Mouse (Mus musculus) adrenal gland, postnatal 4 days (tissue): ENCODE results near the gene Vps13d. TPM values are rescaled to one million over a fixed set of nuclear protein-coding genes. Genes with fewer than 3 reads are reported as not detected.
A peak's percentile ranks its signal among the peaks of the same experiment; 100 is the strongest.

ENCODE experiments used
- DNase-seq, 2 experiments: peaks; one replicate each; pipeline ENCODE4 v3.0.0; 2021 to 2022; ENCODE audit warnings: low spot score in 2 of 2, mixed read lengths in 2 of 2
- total RNA-seq, 2 experiments: library from RNA; stranded (reverse); gene quantifications; 2 replicates each; pipeline ENCODE4 v1.2.3; 2021

Gene Vps13d
- total RNA-seq, 2 experiments from 2014 or later: 58.4 to 59.0 TPM

- no peak for DNase-seq
Measured at GRCm38 (mm10) chr4:145013187-145013586, 181.6 kb downstream of the Vps13d start.

DNA sequence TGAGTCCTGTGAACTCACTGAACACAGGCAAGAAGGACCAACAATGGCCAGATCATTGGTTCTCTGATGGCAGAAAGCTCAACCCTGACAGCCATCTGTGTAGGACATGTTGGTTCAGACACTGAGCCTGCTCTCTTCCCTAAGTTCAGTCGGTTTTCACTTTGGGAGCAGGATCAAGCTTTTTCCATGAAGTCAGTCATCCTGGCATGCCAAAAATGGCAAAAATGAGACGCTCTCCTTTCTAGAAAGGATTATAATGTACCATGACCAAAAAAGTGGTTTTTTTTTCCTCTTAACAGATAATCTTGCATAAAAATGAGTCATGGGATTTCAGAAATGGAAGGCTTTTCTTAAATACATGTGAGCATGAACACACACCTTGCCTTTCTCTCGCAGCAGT is 183.6 kb downstream of the Vps13d start:
- no peak for DNase-seq

DNA sequence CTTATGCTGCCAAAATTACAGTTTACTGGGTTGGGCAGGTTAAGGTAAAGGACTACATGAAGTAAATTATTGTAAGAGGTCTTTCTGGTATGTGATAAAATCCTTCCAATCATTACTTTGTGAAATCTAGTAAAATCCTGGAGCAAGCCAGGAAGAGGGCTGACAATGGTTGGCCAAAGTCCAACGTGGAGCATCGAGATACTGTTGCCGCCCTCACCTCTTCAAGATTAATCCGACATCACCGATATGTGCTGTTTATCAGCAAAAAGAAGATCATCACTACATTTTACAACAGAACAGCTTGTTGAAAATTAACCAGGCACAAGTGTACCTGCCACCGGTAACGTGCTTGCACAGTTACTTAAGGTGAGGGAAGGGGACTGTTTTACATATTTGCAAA is 184.9 kb downstream of the Vps13d start:
- DNase-seq: no peak

DNA sequence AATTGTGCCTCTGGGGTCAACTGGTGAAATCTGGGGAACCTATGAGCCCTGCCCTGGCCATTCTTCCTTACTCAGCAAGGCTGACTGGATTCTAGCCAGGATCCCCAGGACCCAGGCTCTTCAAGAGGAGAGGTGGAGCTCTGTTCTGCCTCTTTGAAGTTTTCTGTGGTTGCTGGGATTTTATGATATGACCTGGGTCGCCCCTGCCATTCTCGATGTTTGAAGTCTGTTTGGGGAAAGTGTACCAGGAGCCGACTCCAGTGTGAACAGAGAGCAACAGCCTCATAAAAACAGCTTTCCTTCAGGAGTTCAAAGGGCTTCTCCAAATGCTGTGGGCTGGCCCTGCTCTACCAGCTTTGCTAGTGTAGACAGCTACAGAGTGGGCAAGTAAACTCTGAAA is 185.4 kb downstream of the Vps13d start:
- no peak for DNase-seq

DNA sequence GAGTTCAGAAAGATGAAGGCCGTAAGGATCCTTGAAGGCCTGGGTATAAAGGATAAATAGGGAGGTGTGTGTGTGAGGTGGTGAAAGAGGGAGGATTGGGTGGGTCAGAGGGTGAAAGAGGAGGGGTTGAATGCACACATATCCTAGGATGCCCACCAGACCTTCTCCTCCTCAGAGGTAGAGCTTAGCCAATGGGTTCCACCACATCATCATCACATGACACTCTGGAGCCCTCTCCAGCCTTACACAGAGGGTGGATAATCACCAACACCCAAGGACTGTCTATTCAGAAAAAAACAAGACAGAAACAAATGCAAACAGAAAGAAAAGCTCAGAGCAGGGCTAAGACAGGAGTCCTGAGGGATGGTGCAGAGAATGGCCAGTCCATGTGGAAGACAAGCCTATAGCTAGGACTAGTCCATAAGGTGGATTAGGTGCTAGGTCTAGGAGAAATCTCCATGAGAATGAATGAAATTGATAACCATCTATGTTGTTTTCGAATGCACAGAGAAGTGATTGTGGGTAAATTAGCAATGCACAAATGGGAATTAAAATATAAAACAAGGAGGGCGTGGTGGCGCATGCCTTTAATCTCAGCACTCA is 188.8 kb downstream of the Vps13d start:
- no peak for DNase-seq

- no peak for DNase-seq
Measured at GRCm38 (mm10) chr4:145004176-145004575, 190.6 kb downstream of the Vps13d start.

DNA sequence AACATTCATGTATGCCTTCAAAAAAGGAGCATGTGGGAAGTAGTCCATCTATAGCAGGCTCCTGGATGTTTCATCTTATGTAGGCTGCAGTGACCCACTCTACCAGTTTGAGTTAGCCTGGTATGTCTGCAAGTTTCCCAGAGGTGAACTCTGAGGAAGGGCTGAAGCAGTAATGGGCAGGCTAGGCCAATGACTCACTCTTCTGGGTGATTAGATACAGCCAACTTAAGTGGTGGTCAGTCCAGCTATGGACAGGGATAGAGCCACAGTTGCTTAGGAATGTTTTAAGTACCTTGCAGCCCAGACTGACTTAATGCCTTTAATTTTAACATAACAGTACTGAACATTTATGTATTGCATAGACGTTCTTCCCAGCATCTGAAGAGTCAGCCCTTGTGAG is 192.1 kb downstream of the Vps13d start:
- DNase-seq: no peak

- peak in 1 of 2 experiments; percentile 45 for DNase-seq
Measured at GRCm38 (mm10) chr4:144999903-145000382, 194.9 kb downstream of the Vps13d start.

- no peak for DNase-seq
Measured at GRCm38 (mm10) chr4:144999572-144999880, 195.3 kb downstream of the Vps13d start.

- DNase-seq: no peak
Measured at GRCm38 (mm10) chr4:144998808-144999571, 195.8 kb downstream of the Vps13d start.

DNA sequence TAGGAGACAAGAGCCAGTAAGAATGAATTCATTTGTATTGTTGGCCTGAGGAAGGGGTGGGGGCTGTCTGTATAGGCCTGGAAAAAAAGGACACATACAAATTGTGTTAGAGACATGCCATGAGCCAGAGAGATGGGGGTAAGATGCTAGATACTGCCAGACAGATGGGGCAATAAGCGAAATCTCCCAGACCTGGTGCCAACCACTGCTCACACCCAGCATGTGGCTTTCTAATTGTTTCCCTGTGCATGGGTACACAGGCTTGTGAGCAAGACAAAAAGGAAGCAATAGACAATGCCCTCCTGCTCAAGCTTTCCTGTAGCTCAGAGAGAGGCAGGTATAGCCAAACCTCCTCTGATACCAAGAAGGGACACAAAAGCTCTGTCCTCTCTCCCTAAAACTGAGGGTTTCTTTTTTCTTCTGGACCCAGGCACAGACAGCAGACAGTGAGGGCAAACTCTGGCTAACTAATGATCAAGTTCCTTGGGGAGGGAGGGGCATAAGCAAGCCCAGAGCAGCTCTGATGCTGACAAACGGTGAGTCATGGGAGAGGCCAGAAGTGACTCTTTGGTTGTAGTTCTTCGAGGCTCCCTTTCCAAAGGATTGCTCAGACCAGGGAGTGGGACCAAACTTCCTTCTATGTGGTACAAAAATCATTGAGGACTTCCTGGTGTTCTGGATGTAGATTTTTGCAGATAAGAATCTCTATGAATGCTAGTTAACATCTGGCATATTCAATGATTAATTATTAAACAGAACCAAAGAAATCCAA is 196.7 kb downstream of the Vps13d start:
- DNase-seq: no peak

- no peak for DNase-seq
Measured at GRCm38 (mm10) chr4:144996996-144997820, 197.6 kb downstream of the Vps13d start.

GRCm38 (mm10) chr4:144995826-144996225 is 199.0 kb downstream of the Vps13d start:
- no peak for DNase-seq

GRCm38 (mm10) chr4:144993047-144993917 is 201.5 kb downstream of the Vps13d start:
- DNase-seq: no peak

GRCm38 (mm10) chr4:144992413-144992812 is 202.4 kb downstream of the Vps13d start:
- DNase-seq: no peak

DNA sequence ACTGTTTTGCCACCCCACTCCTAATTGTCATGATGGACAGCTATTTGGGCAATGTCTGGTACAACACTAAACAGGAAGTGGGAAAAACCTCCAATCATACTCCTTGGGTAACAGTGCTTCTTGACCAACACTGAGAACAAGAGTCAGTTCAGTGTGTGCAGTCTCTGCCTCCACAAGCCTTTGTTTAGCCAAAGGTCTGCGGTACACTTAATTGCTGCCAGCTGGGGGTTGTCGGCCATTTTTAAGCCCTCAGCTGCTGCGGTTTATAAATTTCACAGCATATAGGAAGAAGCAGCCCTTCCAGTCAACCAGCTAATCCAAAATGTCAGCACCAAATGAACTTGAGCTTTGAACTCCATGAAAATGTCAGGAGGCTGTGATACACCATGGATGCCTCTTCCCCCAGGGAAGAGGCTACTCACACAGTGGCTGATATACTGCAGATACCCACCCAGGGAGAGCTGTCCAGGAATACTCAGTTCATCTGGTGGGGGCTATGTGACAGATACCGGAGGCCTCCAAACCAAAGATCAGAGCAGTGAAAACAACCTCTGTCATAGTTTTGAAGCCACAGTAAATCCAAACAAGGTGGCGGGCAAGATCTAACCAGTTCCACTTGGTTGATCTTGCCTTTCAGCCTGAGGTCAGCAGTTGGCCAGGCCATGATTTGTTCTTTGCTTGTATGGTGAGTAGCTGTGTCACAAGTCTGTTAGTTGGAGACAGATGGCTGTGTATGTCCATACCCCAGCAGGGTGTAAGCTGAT is 206.2 kb downstream of the Vps13d start:
- DNase-seq: no peak

- DNase-seq: no peak
Measured at GRCm38 (mm10) chr4:144986016-144986805, 208.6 kb downstream of the Vps13d start.

DNA sequence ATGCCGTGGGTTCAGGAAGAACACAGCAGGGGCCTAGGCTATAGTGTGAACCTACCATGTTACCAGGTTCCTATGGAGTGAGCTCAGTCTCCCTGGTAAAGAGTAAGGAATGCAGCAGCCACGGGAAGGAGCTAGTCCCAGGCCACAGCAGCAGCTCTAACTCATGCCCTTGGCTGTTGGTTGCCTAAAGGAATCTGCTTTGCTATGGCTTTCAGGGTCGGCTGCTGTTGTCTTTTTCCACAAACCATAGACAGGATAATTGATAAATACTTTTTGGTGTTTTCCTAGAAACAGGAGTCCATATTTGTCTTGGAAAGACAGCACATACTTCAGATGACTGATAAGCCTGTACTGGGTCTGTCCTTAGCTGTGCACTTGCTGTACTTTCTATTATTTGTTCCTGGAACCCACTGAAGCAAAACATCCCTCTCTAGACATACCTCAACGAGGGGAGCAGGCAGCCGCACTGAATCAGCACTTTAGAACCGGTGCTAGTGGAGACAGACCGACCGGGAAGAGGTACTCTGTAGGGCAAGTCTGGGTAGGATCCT is 210.9 kb downstream of the Vps13d start:
- no peak for DNase-seq
